Mouse (Mus musculus): ENCODE data around the gene 1700020N01Rik. TPM values are rescaled to one million over a fixed set of nuclear protein-coding genes. Genes with fewer than 3 reads are reported as not detected.

1700020N01Rik gene
- total RNA-seq, 2 experiments from 2014 or later: not detected

- no peak for DNase-seq
Observed at GRCm38 (mm10) chr10:21669750-21670161, 76.8 kb downstream of the 1700020N01Rik start.

- DNase-seq: no peak
Observed at GRCm38 (mm10) chr10:21670168-21670567, 77.2 kb downstream of the 1700020N01Rik start.

Other genes starting within 250 kb of the 1700020N01Rik start
- under 1 TPM in 1 of 2 experiments, not detected in 1; 0.29 TPM for gene Aldh8a1, start 215.9 kb upstream of the 1700020N01Rik start, total RNA-seq (2021)

Data from gastrocnemius, postnatal 10 days (tissue).